Mouse (Mus musculus) telencephalon, adult 2 months (tissue): Measurements from ENCODE around the gene Ccdc182.

Experiments
- DNase-seq: peaks from one replicate; pipeline ENCODE4 v3.0.0-alpha.2; 2011; ENCODE audit warnings: low read depth, low spot score

The Ccdc182 gene

DNA sequence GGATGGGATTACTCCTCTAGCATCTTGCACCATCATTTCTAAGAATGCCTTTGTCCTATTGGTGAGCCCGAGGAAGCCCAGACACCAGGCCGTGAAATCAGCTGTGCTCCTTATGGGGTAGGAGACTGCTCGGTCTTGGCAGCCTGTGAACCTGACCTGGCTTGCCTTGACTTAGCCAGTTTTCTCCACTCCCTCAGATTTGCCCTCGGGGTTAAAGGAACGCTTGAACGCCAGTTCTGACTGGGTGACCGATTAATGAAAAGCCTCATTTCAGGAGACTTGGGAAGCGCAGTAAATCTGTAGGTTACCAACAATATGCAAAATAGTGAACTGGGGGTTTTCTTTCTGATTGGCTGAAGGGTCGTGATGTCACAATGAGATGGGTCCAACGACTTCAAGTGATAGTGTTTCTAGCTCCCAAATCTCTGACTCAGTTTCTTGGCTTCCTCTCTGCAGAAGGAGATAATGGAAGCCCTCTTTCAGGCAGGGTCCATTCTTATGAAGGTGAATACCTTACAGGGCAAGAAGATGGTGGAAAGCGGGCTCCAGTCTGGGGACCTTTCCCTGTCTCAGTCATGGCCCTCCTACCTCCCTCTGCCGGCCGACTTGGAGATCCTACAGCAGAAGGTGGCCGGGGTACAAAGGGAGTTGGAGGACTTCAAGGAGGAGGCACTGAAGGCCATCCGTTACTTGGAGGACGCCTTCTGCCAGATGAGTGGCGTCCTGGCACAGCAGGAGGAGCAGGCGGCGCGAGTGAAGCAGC, at the start of gene Ccdc182:
Ccdc182 (plus strand) TSS at position 428 of the 763 bp plus-strand sequence.
- DNase-seq, result no peak

DNA sequence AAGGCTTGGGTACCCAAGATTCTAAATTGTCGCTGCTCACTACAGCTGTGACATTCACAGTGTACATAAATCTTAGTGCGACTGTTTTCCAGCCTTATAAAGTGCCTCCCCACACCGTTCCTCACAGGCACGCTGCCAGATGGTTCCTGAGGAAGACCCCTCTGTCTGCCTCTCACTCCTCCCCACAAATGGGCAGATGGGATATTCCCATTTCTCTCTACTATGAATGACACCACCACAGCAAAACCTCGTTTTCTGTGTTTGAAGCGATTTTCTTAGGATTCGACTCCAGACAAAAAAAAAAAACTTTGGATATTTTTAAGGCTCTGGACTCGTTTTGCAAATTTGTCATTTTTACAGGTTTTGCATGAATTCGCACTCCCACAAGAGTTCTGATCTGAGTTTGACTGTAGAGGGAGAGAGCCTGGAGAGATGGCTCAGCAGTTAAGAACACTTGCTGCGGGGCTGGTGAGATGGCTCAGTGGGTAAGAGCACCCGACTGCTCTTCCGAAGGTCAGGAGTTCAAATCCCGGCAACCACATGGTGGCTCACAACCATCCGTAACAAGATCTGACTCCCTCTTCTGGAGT, 48.2 kb upstream of the Ccdc182 start:
- DNase-seq, result peak; percentile 79

DNA sequence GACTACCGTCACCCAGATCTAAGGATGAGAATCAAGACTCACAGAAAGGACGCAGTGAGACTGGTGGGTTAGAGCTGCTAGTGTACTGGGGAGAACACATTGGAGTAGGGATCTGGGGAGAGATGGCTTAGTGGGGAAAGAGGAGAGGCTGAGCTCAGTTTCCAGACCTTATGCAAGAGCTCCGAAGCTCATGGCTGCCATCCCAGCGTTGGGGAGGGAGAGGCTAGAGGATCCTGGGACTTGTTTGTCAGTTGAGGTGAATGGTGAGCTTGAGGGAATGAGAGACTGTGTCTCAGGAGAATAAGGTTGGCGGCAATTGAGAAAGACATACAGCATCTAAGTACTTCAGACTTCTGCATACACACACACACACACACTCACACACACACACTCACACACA, 45.2 kb upstream of the Ccdc182 start:
- DNase-seq, result no peak

DNA sequence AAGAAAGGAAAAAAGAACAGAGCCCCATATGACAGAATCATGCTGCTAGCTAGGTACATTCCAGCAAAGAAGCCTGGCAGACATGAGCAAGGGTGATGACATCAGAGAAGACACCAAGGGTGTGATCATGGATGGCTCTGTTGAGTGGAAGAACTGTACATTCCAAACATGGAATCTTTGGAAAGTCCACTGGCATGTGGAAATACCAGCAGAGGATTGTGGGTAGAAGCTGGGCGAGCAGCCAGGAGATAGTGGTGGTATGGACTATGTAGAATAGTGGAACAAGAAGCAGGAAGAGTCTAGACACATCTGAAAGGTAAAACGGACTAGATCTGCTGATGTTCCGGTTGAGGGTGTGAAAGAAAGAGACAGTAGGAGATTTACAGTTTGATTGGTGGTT, 43.3 kb upstream of the Ccdc182 start:
- no peak for DNase-seq

DNA sequence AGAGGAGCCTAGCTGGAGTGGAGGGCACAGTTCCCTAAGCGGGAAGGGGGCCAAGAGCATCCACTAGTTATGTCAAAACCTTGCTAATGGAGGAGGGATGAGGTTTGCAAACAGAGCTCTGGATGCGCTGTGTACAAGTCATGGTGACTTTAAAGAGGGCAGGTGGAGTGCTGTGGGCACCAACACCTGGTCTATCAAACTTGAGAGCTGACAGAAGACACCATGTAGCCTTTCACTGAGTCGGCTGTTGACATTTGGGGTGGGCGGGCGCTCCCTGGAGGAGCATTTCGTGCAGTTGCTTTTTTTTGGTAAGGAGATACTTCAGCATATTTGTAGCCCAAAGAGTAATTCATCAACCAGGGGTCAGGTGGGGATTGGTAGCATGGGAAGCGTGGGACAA, 42.6 kb upstream of the Ccdc182 start:
- no peak for DNase-seq

DNA sequence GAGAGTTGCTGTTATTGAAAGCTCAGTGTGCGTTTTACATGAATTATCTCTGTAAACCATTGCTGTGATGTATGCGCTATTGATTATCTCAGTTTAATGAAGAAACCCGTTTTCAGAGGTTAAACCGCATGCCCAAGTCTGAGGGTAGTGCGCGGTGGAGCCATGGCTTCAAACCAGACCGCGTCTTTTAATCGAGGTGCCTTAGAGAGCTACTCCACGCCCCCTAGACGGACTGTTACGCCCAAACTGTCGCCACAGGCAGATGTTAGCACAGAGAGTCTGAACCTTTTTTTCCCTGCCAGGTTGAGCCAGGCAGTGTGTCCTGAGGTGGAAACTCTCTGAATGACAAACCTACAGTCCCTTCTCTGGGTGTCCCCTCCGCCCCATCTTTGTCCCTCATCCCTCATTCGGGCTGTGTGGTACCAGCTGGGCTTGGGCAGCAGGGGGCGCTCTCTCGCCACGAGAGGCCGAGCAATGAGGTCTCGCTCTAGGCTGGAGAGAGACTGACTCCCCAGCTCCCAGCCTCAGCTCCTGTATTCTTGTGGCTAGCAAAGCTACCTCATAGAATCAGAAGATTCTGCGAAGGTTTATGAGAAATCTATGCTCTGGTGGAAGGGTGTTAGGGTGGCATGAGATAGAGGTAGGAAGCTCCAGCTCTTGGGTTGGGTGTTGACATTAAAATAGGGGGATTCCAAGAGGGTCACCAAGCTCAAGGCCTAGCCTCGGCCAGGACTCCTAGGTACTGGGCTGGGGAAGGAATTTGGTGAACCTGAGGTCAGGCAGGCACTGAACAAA, 41.7 kb upstream of the Ccdc182 start:
- DNase-seq, result no peak

DNA sequence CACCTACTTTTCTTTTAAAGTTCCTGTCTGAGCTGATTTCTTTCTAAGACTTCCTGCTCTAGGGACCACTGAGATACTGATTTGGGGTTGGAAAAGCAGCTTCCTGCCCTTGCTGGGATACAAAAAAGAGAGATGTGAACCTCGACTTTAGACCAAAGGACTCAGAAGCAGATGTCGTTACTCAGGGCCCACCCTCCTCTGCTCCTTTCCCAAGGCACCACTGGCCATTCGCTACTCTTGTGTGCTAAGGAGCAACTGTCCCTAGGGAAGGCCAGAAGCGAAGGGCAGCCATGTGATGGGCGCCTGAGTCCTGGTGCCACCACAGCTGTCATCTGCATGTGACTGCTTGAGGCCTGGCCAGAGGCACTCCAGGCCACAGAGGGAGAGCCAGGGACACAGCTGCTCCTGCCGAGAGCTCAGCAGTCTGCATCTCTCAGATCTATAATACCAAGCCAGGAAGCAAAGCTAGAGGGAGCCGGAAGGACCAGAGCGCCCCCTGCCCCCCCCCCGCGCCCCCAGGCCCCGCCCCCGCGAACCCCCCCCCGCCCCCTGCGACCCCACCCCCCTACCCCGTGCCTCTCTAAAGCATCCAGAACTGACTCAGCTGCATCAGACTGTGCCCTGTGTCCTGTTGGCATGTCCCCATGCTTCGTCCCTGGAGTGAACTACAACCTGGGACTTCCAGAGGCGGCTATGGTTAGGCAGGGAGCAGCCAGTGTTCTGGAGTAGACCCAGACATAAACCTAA, 40.9 kb upstream of the Ccdc182 start:
- no peak for DNase-seq

DNA sequence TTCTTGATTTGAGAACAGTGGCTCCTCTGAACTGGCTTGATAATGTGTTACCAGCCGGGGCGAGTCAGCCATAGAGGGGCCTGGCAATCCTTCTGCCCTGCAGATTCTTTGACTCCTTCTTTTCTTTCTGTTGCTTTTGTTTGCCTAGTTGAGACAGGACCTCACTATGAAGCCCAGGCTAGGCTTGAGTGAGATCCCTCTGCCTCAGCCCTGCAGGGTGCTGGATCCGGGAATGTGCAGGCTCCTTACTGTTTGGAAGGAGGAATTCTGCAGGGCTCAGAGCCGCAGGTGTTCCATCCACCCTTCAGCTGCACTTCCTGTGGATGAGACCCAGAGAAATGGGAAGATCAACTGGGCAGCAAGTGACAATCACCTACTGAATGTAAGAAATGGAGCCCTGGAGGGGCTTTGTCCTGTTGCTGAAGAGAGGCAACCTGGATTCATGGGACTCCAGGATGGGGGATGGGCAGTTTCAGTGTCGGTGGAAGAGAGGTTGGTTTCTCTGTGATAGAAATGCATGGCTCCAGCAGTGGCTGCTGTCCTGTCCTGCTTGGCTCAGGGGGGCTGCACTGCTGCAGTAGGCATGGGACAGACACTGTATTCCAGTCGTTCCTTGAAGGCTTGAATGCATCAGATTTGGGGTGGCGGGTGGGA, 40.2 kb upstream of the Ccdc182 start:
- no peak for DNase-seq

DNA sequence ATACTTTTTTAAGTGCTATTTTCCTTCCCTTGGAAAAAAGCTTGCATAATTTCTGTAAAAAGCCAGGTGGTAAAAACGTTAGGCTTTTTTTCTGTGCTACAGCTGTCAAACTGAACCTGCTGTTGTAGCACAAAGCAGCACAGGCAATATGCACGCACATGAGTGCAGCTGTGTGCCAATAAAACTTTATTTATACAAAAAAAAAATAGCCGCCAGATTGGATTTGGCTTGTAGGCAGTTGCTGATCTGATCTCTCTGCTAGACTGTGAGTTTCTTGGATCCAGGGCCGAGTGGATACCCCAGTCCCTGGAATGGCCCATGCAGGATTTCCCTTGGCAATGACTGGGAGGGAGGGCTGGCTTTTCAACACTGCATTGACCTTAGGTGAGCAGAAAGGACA, 36.2 kb upstream of the Ccdc182 start:
- no peak for DNase-seq

DNA sequence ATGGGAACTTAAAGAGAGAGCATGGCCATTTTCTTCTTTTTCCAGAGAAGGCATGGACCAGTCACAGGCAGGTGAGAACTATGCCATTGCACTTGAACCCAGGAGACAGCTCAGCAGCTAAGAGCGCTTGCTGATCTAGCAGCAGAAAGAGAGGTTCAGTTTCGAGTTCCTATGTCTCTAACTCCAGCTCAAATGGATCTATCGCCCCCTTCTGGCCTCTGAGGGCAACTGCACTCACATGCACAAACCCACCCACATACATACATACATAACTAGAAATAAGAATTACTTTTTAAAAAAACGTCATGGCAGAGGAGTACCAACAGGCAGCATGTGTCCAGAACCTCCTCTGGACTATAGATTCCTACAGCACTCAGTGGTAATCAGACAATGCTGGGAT, 35.6 kb upstream of the Ccdc182 start:
- DNase-seq, result no peak

DNA sequence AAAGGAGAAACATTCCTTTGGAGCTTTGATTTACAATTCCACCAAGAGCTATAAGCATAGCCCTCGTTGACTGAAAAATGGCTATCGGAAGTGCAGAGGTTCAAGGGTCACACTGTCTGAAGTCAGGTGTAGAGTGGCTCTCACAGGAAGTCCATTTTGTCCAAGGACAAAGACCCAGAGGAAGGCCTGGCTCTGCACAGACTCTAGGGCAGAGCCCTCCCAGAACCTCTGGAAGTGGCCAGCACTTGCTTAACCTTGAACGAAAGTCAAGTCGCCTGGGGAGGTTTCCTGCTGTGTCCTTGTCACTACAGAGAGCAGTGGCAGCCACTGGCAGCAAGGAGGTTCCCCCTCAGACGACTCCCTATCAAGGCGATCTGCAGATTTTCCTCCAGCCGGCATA, 33.4 kb upstream of the Ccdc182 start:
- DNase-seq, result no peak

DNA sequence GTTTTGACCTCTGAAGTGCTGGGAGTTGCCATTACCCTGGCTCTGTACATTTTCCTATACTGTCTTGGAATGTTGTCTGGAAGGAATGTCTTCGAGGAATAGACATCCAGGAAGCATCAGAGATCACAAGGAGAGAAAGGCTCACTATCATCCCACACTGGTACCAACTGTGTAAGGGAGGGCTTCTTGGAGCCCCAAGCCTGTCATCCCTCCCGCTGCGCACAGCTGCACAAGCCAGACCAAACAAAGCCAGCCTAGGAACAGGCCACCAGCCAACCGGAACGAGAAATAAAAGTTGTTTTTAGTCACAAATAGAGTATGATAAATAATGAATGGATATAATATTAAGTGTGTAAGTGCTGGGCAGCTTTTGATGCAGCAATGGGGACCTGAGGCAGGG, 29.0 kb upstream of the Ccdc182 start:
- no peak for DNase-seq

DNA sequence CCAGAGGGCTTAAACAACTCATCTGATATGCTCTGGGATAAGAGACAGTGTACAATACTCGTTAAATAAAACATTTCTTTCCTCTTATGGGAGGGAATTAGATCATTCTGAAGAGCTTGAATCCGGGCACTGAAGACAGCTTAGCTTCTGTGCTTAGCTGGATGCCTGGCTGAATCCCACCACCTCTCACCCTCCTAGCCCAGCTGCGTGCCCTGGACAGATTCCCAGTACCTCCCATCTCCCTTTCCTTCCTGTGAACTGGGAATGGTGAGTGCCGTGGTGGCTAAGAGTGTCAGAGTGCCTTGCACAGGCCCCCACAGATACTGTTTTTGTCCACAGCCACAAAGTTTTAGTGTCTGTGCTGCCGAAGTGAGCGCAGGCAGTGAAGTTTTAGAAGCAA, 27.5 kb upstream of the Ccdc182 start:
- DNase-seq, result no peak

DNA sequence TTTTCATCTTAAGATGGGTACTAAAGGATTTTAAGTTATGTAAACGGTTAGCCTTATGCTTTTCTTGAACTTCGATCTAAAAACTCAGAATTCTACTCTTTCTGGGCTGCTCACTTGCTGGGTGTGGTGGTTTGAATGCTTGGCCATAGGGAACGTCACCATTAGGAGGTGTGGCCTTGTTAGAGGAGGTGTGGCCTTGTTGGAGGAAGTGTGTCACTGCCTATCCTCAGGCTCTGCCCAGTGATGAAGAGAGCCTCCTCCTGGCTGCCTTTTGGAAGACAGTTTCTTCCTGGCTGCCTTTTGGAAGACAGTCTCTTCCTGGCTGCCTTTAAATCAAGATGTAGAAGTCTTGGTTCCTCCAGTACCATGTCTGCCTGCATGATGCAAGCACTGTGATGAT, 22.0 kb upstream of the Ccdc182 start:
- DNase-seq, result no peak

DNA sequence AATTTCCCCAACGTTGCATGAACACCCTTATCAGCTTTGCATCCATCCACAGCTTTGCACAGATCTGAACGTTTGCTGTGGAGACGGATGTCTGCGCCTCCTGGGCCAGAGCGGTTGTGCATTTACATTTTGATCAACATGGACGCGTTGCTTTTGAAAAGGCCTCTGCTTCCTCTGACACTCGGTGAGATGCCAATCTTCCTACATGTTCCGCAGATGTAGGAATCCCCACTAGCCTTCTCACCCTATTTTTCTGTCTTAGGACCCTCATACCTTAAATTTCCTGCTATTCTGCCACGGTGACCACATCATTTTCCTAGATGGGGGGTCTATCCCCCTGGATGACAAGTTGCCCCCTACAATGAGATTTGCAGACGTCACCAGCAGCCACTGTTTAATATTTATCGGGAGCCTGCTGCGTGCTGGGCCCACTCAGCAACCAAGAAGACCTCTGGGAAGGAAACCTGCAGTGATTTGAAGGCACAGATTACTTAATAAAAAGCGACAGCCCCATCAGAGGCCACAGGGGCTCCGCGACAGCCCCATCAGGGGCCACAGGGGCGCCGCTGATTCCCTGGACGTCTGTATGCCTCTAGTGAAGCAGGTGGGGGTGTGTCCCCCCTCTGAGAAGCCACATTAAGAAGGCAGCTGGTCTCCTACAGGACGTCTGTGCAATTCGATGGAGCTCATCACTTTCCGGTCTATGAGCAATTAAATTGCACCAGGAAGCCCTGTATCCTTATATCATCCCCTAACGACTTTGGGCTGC, 19.6 kb upstream of the Ccdc182 start:
- DNase-seq, result no peak

DNA sequence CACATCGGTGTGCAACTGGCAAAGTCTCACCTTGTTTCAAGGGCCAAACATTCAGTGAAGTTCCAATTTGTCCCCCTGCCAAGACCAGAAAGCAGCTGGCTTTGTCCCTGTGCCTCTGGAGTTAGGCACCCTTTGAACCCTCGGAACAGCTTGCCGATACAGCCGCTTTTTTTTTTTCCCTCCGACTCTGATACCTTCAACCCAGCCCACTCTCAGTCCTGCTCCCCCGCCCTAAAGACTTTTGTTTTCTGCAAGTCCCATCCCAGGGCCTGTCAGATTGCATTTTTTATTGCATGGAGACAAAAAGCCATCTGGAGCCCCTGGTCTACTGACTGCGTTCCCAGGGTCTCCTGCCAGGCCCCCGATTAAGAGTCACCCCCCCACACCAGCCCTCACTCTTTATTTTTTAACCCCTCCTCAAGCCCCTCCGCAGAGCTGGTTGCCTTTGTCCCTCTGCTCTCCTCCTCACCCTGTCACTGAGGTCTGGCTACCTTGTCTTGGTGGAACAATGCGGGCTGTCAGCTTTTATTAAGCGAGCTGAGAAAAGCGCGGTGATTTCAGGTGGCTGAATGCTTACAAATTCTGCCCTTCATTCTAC, 18.9 kb upstream of the Ccdc182 start:
- DNase-seq, result no peak

DNA sequence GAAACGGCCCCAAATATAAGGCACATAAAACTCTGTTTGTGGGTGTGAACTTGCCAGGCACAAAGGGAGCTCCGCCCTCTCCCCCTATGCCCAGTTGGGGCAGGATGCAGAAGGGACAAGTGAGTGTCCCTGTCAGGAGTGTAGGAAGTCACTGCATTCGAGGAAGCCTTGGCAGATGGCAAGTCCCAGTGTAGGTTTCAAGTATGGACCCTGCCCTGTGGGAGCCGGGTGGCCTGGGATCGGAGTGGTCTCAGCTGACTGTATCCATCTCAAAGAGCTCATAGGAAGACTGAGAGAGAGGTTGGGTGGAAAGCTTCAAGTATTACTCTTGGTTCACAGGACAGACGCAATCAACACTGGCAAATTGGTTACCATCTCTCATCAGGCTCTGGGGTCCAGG, 17.9 kb upstream of the Ccdc182 start:
- DNase-seq, result no peak

DNA sequence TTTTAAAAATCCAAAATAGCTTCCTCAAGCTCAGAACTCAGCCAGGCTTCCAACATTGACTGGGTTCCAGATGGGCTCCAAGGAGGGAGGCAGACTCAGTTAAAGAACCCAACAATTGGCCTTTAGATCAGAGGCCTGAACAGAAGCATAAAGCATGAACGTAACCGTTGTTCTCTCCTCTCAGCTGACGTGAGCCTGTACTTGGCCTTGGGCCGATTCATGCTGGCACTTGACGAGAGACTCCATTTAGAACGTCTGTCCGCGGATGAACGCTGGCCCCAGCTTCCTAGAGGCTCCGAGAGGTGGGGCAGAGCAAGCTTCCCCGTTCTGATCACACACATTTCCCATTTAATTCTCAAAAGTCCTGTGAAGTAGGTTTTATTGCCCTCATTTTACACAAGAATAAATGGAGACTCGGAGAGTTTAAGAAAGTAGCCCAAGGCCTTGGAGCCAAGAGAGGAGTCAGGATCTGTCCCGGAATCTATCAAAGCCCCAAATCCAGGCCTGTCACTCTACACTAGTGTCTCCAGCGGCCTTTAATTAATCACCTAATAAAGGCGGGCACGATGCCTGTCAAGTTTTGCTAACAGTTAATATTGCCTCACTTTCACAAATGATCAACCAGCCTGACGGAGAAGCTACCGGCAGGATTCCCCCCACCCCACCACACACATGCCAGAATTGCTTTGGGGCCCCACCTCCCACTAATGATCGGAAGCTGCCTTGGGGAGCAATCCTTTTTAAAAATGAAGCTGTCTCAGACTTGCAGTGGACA, 17.1 kb upstream of the Ccdc182 start:
- peak; percentile 71 for DNase-seq

DNA sequence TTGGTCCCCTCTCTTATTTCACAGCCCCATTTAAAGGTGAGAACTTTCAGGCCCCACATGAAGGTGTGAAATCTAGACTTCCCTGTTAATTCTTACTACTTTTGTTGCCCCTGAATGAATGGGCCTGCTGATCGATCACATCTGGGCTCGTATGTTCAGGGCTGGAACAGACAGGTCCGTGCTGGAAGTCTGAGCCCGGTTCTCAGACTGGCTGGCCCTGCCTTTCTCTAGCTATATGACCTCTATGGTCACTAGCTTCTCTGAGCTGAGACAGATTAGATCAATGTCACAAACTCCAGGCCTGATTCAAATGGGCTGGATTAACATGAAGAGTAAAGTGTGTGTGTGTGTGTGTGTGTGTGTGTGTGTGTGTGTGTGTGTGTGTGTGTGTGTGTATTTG, 14.9 kb upstream of the Ccdc182 start:
- no peak for DNase-seq

DNA sequence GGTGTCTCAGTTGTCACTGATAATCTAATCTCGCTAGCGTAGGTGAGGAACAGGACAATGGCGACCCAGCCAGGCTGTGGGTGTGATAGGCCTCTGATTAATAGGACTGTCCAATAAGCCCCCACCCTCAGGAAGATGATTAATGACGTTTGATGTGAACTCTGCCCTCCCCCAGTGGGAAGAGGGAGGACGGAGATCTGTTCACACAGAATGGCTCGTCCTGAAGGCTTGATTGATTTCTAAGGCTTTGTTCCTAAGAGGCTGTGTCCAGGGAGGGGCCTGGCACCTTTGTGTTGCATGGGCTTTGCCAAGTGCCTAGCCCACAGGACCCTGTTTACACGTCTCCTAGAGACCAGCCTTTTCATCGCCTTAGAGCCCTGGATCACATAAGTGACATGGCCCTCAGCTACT, 13.4 kb upstream of the Ccdc182 start:
- no peak for DNase-seq
